Mouse (Mus musculus) CD4-positive, CD25-positive, alpha-beta regulatory T cell, adult 2 months (primary cell): ENCODE data around the gene Snorc.

ENCODE experiments used
- DNase-seq: peaks from one replicate; pipeline ENCODE4 v3.0.0-alpha.2; 2012; ENCODE audit warnings: low read depth, low spot score

Gene Snorc

DNA sequence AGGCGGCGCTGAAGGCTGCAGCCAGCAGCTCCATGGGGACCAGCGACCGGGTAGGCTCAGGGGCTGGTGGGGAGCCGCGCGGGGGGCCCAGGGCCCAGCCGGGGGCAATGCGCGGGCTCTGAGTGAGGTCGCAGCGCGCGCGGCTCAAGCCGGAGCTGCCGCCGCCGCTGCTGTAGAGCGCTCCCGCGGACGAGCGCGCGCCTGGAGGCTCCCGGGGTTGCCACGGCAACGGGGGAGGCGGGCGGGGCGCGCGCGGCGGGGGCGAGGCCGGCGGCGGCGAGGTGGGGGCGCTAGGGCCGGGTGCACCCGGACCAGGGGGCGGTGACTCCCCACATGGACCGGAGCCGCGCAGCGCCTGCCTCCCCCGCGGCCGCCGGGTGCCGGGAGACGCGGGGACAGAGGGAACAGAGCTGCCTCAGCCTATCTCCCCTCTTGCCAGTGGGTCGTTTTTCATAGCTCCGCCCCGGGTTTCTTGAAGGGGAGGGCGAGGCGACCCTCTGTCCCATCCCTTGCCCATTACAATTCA is 40.2 kb downstream of the Snorc start:
- peak; percentile 35 for DNase-seq

GRCm38 (mm10) chr1:87510845-87511244 is 40.8 kb downstream of the Snorc start:
- DNase-seq = no peak

DNA sequence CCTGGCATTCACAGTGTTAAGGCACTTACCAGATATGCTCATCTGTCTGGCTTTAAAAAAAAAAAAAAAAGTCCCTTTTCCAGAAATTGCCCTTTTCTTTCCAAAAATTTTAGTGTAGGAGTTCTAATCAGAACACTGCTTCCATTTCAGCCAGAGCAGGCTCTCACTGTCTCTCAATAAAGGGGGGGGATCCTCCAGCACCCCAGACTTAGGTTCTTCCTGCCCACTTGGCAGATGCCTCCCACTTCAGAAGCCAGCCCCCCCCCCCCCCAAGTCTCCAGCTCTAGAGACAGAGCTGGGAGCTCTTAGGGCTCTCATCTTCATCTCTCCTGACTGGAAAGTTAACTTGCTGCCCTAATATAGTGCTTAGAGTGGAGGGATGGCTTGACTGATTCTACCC is 50.4 kb downstream of the Snorc start:
- DNase-seq = no peak

GRCm38 (mm10) chr1:87521523-87521922 is 51.5 kb downstream of the Snorc start:
- DNase-seq = no peak

- no peak for DNase-seq
Measured at GRCm38 (mm10) chr1:87525041-87525440, 55.0 kb downstream of the Snorc start.
